Mouse (Mus musculus): ENCODE results near the gene Ache. TPM values are rescaled to one million over a fixed set of nuclear protein-coding genes. Genes with fewer than 3 reads are reported as not detected.

The Ache gene
- polyA plus RNA-seq, 1 experiment from 2014 or later = 9.7 TPM

DNA sequence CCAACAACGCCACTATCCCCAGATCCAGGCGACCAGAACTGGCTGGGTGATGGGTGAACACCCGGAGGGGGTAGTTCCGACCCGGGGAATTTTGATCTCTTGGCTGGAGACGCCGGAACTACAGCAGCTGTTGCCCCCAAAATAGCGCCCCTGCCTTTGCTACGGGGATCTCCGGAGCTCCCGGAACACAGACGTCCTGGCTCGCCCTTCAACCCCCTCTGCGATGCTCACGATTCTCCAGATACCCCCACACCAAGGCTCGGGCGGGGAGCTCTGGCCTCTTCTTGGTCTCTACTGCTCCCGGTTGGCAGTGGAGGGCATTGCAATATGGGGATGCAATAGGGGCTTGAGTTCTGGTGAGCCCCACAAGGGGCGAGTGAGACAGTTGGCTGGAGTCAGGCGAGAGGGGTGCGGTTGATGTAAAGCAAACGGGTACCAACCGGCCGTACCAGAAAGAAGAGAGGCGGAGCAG lies 1.7 kb downstream of the Ache start:
- H3K36me3 ChIP-seq = no peaks in the 10 kb centered on the region
- ATAC-seq = no peak
- peak overlapping the region; percentile 1; the same call in 1 of the 2 replicates for H3K9ac ChIP-seq
- peak overlapping the region; percentile 15 for H3K4me3 ChIP-seq (replicated peaks)
- H3K27me3 ChIP-seq (replicated peaks) = peaks cover 33% of the 10 kb centered on the region
- 3% methylated on average over 25 of the region's 25 CpGs for WGBS
- H3K4me1 ChIP-seq (replicated peaks) = peaks cover 39% of the 10 kb centered on the region
- H3K27ac ChIP-seq = no peak overlapping the region
- no peaks in the 10 kb centered on the region for H3K9me3 ChIP-seq
- peak overlapping the region; percentile 86 for H3K4me2 ChIP-seq (replicated peaks)

DNA sequence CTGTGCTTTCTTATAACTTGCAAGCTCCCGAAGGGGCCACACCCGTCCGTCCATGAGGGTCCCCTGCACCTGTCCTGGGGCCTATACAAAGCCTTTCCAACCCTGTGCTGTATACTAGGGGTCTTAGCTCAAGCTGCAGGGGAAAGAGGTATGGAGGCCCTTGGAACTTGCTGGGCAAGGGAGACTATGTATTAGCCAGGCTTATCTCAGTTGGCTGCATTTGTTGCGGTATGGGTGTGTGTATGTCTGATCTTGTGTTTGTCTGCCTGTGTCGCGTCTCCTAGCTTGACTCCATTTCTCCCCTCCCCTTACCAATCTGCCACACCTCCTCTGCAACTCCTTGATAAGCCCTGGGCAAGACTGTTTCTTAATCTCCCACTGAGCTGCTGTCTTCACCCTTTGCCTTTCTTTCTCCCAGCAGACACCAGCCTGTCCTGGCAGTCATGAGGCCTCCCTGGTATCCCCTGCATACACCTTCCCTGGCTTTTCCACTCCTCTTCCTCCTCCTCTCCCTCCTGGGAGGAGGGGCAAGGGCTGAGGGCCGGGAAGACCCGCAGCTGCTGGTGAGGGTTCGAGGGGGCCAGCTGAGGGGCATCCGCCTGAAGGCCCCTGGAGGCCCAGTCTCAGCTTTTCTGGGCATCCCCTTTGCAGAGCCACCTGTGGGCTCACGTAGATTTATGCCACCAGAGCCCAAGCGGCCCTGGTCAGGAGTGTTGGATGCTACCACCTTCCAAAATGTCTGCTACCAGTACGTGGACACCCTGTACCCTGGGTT lies 2.5 kb downstream of the Ache start:
- Histone ChIP-seq H3K4me1 (replicated peaks) (peaks cover 41% of the 10 kb centered on the region), H3K36me3 (no peaks in the 10 kb centered on the region), H3K27me3 (replicated peaks) (peaks cover 33% of the 10 kb centered on the region), H3K9me3 (no peaks in the 10 kb centered on the region), H3K4me3 (replicated peaks) (peak overlapping the region; percentile 15; the same call in 1 of the 2 replicates), H3K27ac (no peak overlapping the region; the same call in 1 of the 2 replicates), H3K4me2 (replicated peaks) (peak overlapping the region; percentile 86), H3K9ac (no peak overlapping the region)
- ATAC-seq = no peak
- 51% methylated on average over 13 of the region's 13 CpGs for WGBS

DNA sequence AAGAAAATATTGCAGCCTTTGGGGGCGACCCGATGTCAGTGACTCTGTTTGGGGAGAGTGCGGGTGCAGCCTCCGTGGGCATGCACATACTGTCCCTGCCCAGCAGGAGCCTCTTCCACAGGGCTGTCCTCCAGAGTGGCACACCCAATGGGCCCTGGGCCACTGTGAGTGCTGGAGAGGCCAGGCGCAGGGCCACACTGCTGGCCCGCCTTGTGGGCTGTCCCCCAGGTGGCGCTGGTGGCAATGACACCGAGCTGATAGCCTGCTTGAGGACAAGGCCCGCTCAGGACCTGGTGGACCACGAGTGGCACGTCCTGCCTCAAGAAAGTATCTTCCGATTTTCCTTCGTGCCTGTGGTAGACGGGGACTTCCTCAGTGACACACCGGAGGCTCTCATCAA lies 3.4 kb downstream of the Ache start:
- Histone ChIP-seq H3K36me3 (no peaks in the 10 kb centered on the region; the same call in 1 of the 2 replicates), H3K9me3 (no peaks in the 10 kb centered on the region), H3K4me2 (replicated peaks) (peak overlapping the region; percentile 22; the same call in 1 of the 2 replicates), H3K27me3 (replicated peaks) (peaks cover 33% of the 10 kb centered on the region), H3K4me1 (replicated peaks) (peaks cover 47% of the 10 kb centered on the region), H3K27ac (no peak overlapping the region), H3K9ac (no peak overlapping the region), H3K4me3 (replicated peaks) (no peak overlapping the region)
- 24% methylated on average over 15 of the region's 15 CpGs for WGBS
- ATAC-seq = 0 out of 2 replicates have a peak, but pooled peaks have one; percentile 12

GRCm38 (mm10) chr5:137291381-137291926 lies 4.1 kb downstream of the Ache start:
- Histone ChIP-seq H3K36me3 (peaks cover 6% of the 10 kb centered on the region; the same call in 1 of the 2 replicates), H3K27ac (no peak overlapping the region), H3K4me3 (replicated peaks) (no peak overlapping the region), H3K27me3 (replicated peaks) (peaks cover 33% of the 10 kb centered on the region), H3K9me3 (no peaks in the 10 kb centered on the region), H3K4me1 (replicated peaks) (peaks cover 46% of the 10 kb centered on the region), H3K4me2 (replicated peaks) (no peak overlapping the region), H3K9ac (no peak overlapping the region)
- ATAC-seq = no peak
- 75% methylated on average over 15 of the region's 15 CpGs for whole genome bisulfite sequencing

DNA sequence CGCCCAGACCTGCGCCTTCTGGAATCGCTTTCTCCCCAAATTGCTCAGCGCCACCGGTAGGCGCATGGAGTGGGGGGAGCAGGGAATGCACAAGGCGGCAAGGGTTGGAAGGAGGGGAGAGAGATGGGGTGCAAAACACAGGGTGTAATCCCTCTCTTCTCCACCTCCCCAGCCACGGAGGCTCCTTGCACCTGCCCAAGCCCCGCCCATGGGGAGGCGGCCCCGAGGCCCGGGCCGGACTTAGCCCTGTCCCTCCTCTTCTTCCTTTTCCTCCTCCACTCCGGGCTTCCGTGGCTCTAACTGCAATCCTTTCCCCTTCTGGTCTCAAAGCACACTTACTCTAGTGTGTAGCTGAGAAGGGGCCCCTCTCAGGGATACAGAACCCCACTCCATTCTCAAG lies 6.0 kb downstream of the Ache start:
- peak overlapping the region; percentile 54 for H3K4me3 ChIP-seq (replicated peaks)
- ATAC-seq = peak; percentile 78
- no peaks in the 10 kb centered on the region for H3K9me3 ChIP-seq
- peaks cover 24% of the 10 kb centered on the region for H3K36me3 ChIP-seq
- H3K4me1 ChIP-seq (replicated peaks) = peaks cover 30% of the 10 kb centered on the region
- peak overlapping the region; percentile 97 for H3K27ac ChIP-seq
- H3K9ac ChIP-seq = peak overlapping the region; percentile 79
- H3K4me2 ChIP-seq (replicated peaks) = peak overlapping the region; percentile 97
- H3K27me3 ChIP-seq (replicated peaks) = peaks cover 20% of the 10 kb centered on the region
- WGBS = 0% methylated on average over 15 of the region's 15 CpGs

DNA sequence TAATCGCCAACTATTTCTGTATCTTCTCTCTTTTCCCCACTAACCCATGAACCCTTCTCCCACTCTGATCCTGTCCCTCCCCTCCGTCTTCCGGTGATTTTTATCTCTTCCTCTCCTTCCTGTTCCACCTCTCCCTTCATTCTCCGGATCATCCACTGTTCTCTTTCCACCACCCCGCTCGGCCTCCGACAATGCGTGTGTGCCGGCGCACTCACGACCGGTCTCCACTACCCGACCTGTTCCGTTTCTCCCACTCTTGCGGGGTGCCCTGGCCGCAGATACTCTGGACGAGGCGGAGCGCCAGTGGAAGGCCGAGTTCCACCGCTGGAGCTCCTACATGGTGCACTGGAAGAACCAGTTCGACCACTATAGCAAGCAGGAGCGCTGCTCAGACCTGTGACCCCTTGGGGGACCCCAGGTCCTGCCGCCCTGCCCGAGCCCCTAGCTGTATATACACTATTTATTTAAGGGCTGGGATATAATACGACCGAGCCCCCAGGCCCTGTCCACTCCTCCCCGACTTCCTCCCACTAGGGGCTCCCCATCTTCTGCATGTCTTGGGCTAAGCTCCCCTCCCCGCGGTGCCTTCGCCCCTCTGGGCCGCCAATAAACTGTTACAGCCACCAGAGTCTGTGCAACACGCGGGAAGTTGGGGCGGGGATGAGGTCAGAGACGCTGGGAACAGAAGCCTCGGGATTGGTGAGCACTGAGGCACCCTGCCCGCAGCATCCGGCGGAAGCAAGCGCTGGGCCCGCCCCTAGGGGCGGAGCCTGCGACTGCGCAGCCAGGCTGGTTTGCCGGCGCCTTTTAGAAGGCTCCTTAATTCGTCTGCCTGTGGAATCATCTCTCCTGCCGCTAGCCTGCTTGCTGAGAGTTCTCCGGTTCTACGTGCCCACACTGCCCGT lies 6.8 kb downstream of the Ache start, which contains the start of gene Ufsp1:
TSS of gene Ufsp1 (plus strand) at position 791 of the 905 bp plus-strand sequence.
- peaks cover 24% of the 10 kb centered on the region for H3K4me1 ChIP-seq (replicated peaks)
- peak; percentile 94 for ATAC-seq
- peak within 1 kb of the TSS; percentile 54 for H3K4me3 ChIP-seq (replicated peaks)
- peak within 1 kb of the TSS; percentile 97 for H3K27ac ChIP-seq
- H3K27me3 ChIP-seq (replicated peaks) = peaks cover 15% of the 10 kb centered on the region
- WGBS = under 1% methylated on average over 52 of the region's 52 CpGs
- H3K9ac ChIP-seq = peak within 1 kb of the TSS; percentile 79
- no peaks in the 10 kb centered on the region for H3K9me3 ChIP-seq
- H3K4me2 ChIP-seq (replicated peaks) = peak within 1 kb of the TSS; percentile 97
- H3K36me3 ChIP-seq = peaks cover 32% of the 10 kb centered on the region

DNA sequence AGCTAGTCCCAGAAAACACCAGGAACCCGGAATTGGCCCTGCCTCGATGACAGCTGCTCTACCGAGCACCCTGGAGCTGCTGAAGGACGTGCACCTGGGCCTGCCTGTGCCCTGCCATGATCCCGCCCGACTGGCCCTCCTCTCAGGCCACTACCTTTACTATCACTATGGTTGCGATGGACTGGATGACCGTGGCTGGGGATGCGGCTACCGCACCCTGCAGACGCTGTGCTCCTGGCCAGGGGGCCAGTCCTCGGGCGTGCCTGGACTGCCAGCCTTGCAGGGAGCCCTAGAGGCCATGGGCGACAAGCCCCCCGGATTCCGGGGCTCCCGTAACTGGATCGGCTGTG lies 7.4 kb downstream of the Ache start:
- Histone ChIP-seq H3K9me3 (no peaks in the 10 kb centered on the region), H3K4me2 (replicated peaks) (peak overlapping the region; percentile 97), H3K9ac (peak overlapping the region; percentile 79), H3K36me3 (peaks cover 39% of the 10 kb centered on the region), H3K27ac (peak overlapping the region; percentile 97), H3K27me3 (replicated peaks) (peaks cover 9% of the 10 kb centered on the region), H3K4me1 (replicated peaks) (peaks cover 18% of the 10 kb centered on the region), H3K4me3 (replicated peaks) (peak overlapping the region; percentile 54)
- peak; percentile 48 for ATAC-seq
- 8% methylated on average over 18 of the region's 18 CpGs for WGBS

- Histone ChIP-seq H3K27me3 (replicated peaks) (peaks cover 3% of the 10 kb centered on the region; the same call in 1 of the 2 replicates), H3K9ac (peak overlapping the region; percentile 79), H3K4me3 (replicated peaks) (peak overlapping the region; percentile 54), H3K4me1 (replicated peaks) (peaks cover 13% of the 10 kb centered on the region), H3K27ac (peak overlapping the region; percentile 97; the same call in 1 of the 2 replicates), H3K9me3 (no peaks in the 10 kb centered on the region), H3K4me2 (replicated peaks) (peak overlapping the region; percentile 97), H3K36me3 (peaks cover 44% of the 10 kb centered on the region)
- no peak for ATAC-seq
- WGBS = 77% methylated on average over 9 of the region's 9 CpGs
These were observed 8.0 kb downstream of the Ache start for GRCm38 (mm10) chr5:137295296-137295695.

DNA sequence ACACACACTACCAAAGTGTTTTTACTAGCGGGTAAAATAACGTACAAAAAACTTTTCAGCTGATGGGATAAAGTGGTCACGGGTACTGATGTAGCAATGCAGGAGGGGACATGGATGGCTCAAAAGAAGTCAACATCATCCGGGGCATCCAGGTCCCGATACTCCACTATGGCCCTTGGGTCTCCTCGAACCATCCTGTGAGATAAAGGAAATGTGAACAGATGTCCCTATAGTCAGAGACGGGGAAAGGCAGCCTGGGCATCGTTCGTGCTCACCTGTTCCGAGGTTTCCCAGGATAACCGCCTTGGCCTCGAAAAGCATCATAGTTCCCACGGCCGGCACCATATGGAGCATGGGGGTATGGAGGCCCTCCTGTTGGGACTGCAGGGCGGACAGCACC lies 8.4 kb downstream of the Ache start:
- H3K4me3 ChIP-seq (replicated peaks) = no peak overlapping the region
- no peak overlapping the region for H3K27ac ChIP-seq
- peaks cover 11% of the 10 kb centered on the region for H3K4me1 ChIP-seq (replicated peaks)
- 0 out of 2 replicates have a peak overlapping the region, but pooled peaks have one; percentile 79 for H3K9ac ChIP-seq
- H3K9me3 ChIP-seq = no peaks in the 10 kb centered on the region
- peak overlapping the region; percentile 97; the same call in 1 of the 2 replicates for H3K4me2 ChIP-seq (replicated peaks)
- no peak for ATAC-seq
- WGBS = 93% methylated on average over 15 of the region's 15 CpGs
- H3K36me3 ChIP-seq = peaks cover 49% of the 10 kb centered on the region
- 0 out of 2 replicates have a peak, but pooled peaks cover under 1% of the 10 kb centered on the region for H3K27me3 ChIP-seq (replicated peaks)

GRCm38 (mm10) chr5:137297126-137297525 lies 9.8 kb downstream of the Ache start:
- no peak overlapping the region for H3K27ac ChIP-seq
- no peaks in the 10 kb centered on the region for H3K9me3 ChIP-seq
- H3K9ac ChIP-seq = no peak overlapping the region
- H3K4me2 ChIP-seq (replicated peaks) = no peak overlapping the region
- H3K36me3 ChIP-seq = peaks cover 62% of the 10 kb centered on the region
- H3K27me3 ChIP-seq (replicated peaks) = no peaks in the 10 kb centered on the region
- no peak for ATAC-seq
- peaks cover 11% of the 10 kb centered on the region for H3K4me1 ChIP-seq (replicated peaks)
- 93% methylated on average over 14 of the region's 14 CpGs for WGBS
- H3K4me3 ChIP-seq (replicated peaks) = no peak overlapping the region

- Histone ChIP-seq H3K4me1 (replicated peaks) (peaks cover 7% of the 10 kb centered on the region), H3K4me3 (replicated peaks) (no peak overlapping the region), H3K4me2 (replicated peaks) (no peak overlapping the region), H3K27me3 (replicated peaks) (no peaks in the 10 kb centered on the region), H3K27ac (no peak overlapping the region), H3K36me3 (peaks cover 74% of the 10 kb centered on the region), H3K9ac (no peak overlapping the region), H3K9me3 (no peaks in the 10 kb centered on the region)
- no peak for ATAC-seq
- 88% methylated on average over 7 of the region's 7 CpGs for WGBS
These were observed 11.9 kb downstream of the Ache start for GRCm38 (mm10) chr5:137299240-137299639.

Data from intestine, embryonic 15.5 days (tissue).